Mouse (Mus musculus) heart, embryonic 14.5 days (tissue): ENCODE measurements around the gene Dnah17. TPM values are rescaled to one million over a fixed set of nuclear protein-coding genes. Genes with fewer than 3 reads are reported as not detected.

Source experiments
- ATAC-seq: fragments of 200-750 bp; cut with Nextera tagmentation; 2 replicates; pipeline ENCODE4 v1.8.0; 2017; ENCODE audit warnings: low read depth, moderate TSS enrichment; ENCODE audit not compliant: insufficient number of reproducible peaks, insufficient read depth, low FRiP score
- H3K27ac ChIP-seq, 2 experiments: fragments of 200-500 bp in 1 of 2; fragments of 300-500 bp in 1 of 2; sonication (generic) in 1 of 2; replicated peaks in 1 of 2; 2 replicates each; pipeline ENCODE4 v1.5.1; 2012 to 2014; ENCODE audit warnings: low read depth in 2 of 2, low read length in 2 of 2, control low read depth in 1 of 2, mild to moderate bottlenecking in 1 of 2, mixed read lengths in 1 of 2; ENCODE audit not compliant: control insufficient read depth in 1 of 2, insufficient read depth in 1 of 2
- H3K27me3 ChIP-seq: fragments of 300-500 bp; sonication (generic); 2 replicates; pipeline ENCODE4 v1.6.1; 2014; ENCODE audit warnings: mild to moderate bottlenecking, low read length, control low read depth; ENCODE audit not compliant: control insufficient read depth, insufficient read depth
- H3K36me3 ChIP-seq: fragments of 300-500 bp; sonication (generic); 2 replicates; pipeline ENCODE4 v1.6.1; 2014; ENCODE audit warnings: mild to moderate bottlenecking, control low read depth, low read length, mixed read lengths; ENCODE audit not compliant: control insufficient read depth, insufficient read depth
- H3K4me1 ChIP-seq, 2 experiments: fragments of 200-500 bp in 1 of 2; fragments of 300-500 bp in 1 of 2; sonication (generic) in 1 of 2; 2 replicates each; pipeline ENCODE4 v1.6.1; 2012 to 2014; ENCODE audit warnings: low read length in 2 of 2, control low read depth in 1 of 2, mixed read lengths in 1 of 2; ENCODE audit not compliant: control insufficient read depth in 2 of 2, insufficient read depth in 2 of 2
- H3K4me2 ChIP-seq: fragments of 300-500 bp; sonication (generic); 2 replicates; pipeline ENCODE4 v1.6.1; 2014; ENCODE audit warnings: mild to moderate bottlenecking, low read length
- H3K4me3 ChIP-seq, 2 experiments: fragments of 200-500 bp in 1 of 2; fragments of 300-500 bp in 1 of 2; sonication (generic) in 1 of 2; 2 replicates each; pipeline ENCODE4 v1.5.1; 2012 to 2014; ENCODE audit warnings: low read length in 2 of 2, mild to moderate bottlenecking in 2 of 2, control low read depth in 1 of 2, low read depth in 1 of 2, moderate library complexity in 1 of 2; ENCODE audit not compliant: control insufficient read depth in 1 of 2, insufficient read depth in 1 of 2
- H3K9ac ChIP-seq: fragments of 300-500 bp; sonication (generic); 2 replicates; pipeline ENCODE4 v1.6.1; 2014; ENCODE audit warnings: mild to moderate bottlenecking, low read length
- H3K9me3 ChIP-seq: fragments of 300-500 bp; sonication (generic); 2 replicates; pipeline ENCODE4 v1.6.1; 2016; ENCODE audit warnings: low read length, control low read depth; ENCODE audit not compliant: control insufficient read depth
- WGBS: fragments of 180-500 bp; shearing (Covaris S2); extraction: QIAGEN DNeasy Blood & Tissue Kit; methylation state at CpG from one replicate; pipeline ENCODE4 v1.1.7; 2014; 5-methylcytosine and 5-hydroxymethylcytosine counted together
- polyA plus RNA-seq: library from polyadenylated mRNA; unstranded; fragments of >200 nt; fragmentation: Nextera tagmentation; extraction: Ambion mirVana; gene quantifications from 2 replicates; pipeline ENCODE4 v1.2.1, GENCODE M21; 2014

The Dnah17 gene
- polyA plus RNA-seq, 1 experiment from 2014 or later = 0.23 TPM

GRCm38 (mm10) chr11:118104001-118104400 lies 26.4 kb downstream of the Dnah17 start:
- H3K27me3 ChIP-seq = peaks cover 5% of the 10 kb centered on the region; the same call in 1 of the 2 replicates
- no peaks in the 10 kb centered on the region for H3K36me3 ChIP-seq
- WGBS = 3% methylated on average over 5 of the region's 5 CpGs
- H3K27ac ChIP-seq = no peak overlapping the region
- H3K9ac ChIP-seq = no peak overlapping the region
- no peaks in the 10 kb centered on the region for H3K9me3 ChIP-seq
- H3K4me3 ChIP-seq = no peak overlapping the region
- peak; percentile 40; the same call in 1 of the 2 replicates for ATAC-seq
- peaks cover 2 to 6% of the 10 kb centered on the region in 2 experiments; a peak in 1 of 4 replicates for H3K4me1 ChIP-seq
- no peak overlapping the region for H3K4me2 ChIP-seq

GRCm38 (mm10) chr11:118103383-118103782 lies 27.1 kb downstream of the Dnah17 start:
- Histone ChIP-seq H3K4me3 (no peak overlapping the region), H3K4me2 (no peak overlapping the region), H3K4me1 (peaks cover 0 to 4% of the 10 kb centered on the region in 2 experiments; a peak in 1 of 4 replicates), H3K36me3 (no peaks in the 10 kb centered on the region), H3K9ac (no peak overlapping the region), H3K27me3 (peaks cover 5% of the 10 kb centered on the region; the same call in 1 of the 2 replicates), H3K9me3 (no peaks in the 10 kb centered on the region), H3K27ac (no peak overlapping the region)
- WGBS = 78% methylated on average over 5 of the region's 5 CpGs
- ATAC-seq = no peak

GRCm38 (mm10) chr11:118102838-118103237 lies 27.6 kb downstream of the Dnah17 start:
- Histone ChIP-seq H3K9ac (no peak overlapping the region), H3K4me3 (no peak overlapping the region)

GRCm38 (mm10) chr11:118101133-118101532 lies 29.3 kb downstream of the Dnah17 start:
- Histone ChIP-seq H3K36me3 (no peaks in the 10 kb centered on the region), H3K27ac (no peak overlapping the region), H3K9me3 (no peaks in the 10 kb centered on the region), H3K27me3 (peaks cover 5% of the 10 kb centered on the region; the same call in 1 of the 2 replicates), H3K9ac (no peak overlapping the region), H3K4me1 (peaks cover 2% of the 10 kb centered on the region in 2 experiments; a peak in 1 of 4 replicates), H3K4me2 (no peak overlapping the region), H3K4me3 (no peak overlapping the region)
- WGBS = 44% methylated on average over 9 of the region's 9 CpGs
- no peak for ATAC-seq

More at GRCm38 (mm10) chr11:118102838-118103237, 27.6 kb downstream of the Dnah17 start:
- 56% methylated on average over 3 of the region's 3 CpGs for WGBS
- Histone ChIP-seq H3K4me2 (no peak overlapping the region), H3K36me3 (no peaks in the 10 kb centered on the region), H3K4me1 (peaks cover 0 to 4% of the 10 kb centered on the region in 2 experiments; a peak in 1 of 4 replicates), H3K27me3 (peaks cover 5% of the 10 kb centered on the region; the same call in 1 of the 2 replicates), H3K9me3 (no peaks in the 10 kb centered on the region), H3K27ac (no peak overlapping the region)
- ATAC-seq = no peak

- Histone ChIP-seq H3K36me3 (no peaks in the 10 kb centered on the region), H3K27ac (no peak overlapping the region), H3K9me3 (no peaks in the 10 kb centered on the region), H3K4me2 (no peak overlapping the region), H3K9ac (no peak overlapping the region), H3K4me3 (no peak overlapping the region), H3K27me3 (peaks cover 5% of the 10 kb centered on the region; the same call in 1 of the 2 replicates), H3K4me1 (peaks cover 2% of the 10 kb centered on the region in 2 experiments; a peak in 1 of 4 replicates)
- no peak for ATAC-seq
- 35% methylated on average over 2 of the region's 2 CpGs for WGBS
Observed at GRCm38 (mm10) chr11:118096736-118097135, 33.7 kb downstream of the Dnah17 start.

- Histone ChIP-seq H3K9me3 (peaks cover 11% of the 10 kb centered on the region; the same call in 1 of the 2 replicates), H3K4me1 (peaks cover 2% of the 10 kb centered on the region in 2 experiments; a peak in 1 of 4 replicates), H3K4me2 (no peak overlapping the region), H3K9ac (no peak overlapping the region), H3K27me3 (no peaks in the 10 kb centered on the region), H3K27ac (no peak overlapping the region), H3K4me3 (no peak overlapping the region), H3K36me3 (no peaks in the 10 kb centered on the region)
- WGBS = 85% methylated on average over 9 of the region's 9 CpGs
- ATAC-seq = no peak
Observed at GRCm38 (mm10) chr11:118095004-118095403, 35.4 kb downstream of the Dnah17 start.

GRCm38 (mm10) chr11:118091002-118091670 lies 39.3 kb downstream of the Dnah17 start:
- ATAC-seq = no peak
- peaks cover 11% of the 10 kb centered on the region; the same call in 1 of the 2 replicates for H3K9me3 ChIP-seq
- H3K27me3 ChIP-seq = no peaks in the 10 kb centered on the region
- no peak overlapping the region for H3K4me3 ChIP-seq
- no peaks in the 10 kb centered on the region for H3K4me1 ChIP-seq
- H3K4me2 ChIP-seq = no peak overlapping the region
- H3K36me3 ChIP-seq = no peaks in the 10 kb centered on the region
- 86% methylated on average over 23 of the region's 23 CpGs for WGBS
- H3K27ac ChIP-seq = no peak overlapping the region
- H3K9ac ChIP-seq = no peak overlapping the region
